Mouse (Mus musculus): Measurements from ENCODE around the gene Ap3d1.
A peak's percentile ranks its signal among the peaks of the same experiment; 100 is the strongest.

Gene Ap3d1

GRCm38 (mm10) chr10:80756967-80757366 lies 14.9 kb upstream of the Ap3d1 start:
- DNase-seq (ENCODE audit: low spot score), result peak; percentile 54

DNA sequence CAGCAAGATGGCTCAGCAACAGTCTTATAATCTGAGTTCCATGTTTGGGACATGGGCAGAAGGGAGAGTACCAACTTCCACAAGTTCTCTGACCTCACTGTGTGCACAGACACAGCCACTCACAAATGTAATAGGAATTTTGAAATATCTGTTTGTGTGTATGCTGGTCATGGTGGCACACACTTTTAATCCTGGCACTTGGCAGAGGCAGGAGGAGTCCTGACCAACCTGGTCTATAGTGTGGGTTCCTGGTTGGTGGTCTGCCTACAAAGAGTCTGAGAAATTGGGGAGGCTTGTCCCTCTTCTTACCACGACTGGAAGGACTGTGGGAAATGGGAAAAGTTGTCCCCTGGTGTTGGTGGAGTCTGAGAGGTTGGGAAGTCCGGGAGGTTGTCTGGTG lies 14.4 kb upstream of the Ap3d1 start:
- no peak for DNase-seq (ENCODE audit: low spot score)

GRCm38 (mm10) chr10:80756099-80756498 lies 14.0 kb upstream of the Ap3d1 start:
- no peak for DNase-seq (ENCODE audit: low spot score)

- no peak for DNase-seq (ENCODE audit: low spot score)
These were observed 13.4 kb upstream of the Ap3d1 start for GRCm38 (mm10) chr10:80755291-80756015.

DNA sequence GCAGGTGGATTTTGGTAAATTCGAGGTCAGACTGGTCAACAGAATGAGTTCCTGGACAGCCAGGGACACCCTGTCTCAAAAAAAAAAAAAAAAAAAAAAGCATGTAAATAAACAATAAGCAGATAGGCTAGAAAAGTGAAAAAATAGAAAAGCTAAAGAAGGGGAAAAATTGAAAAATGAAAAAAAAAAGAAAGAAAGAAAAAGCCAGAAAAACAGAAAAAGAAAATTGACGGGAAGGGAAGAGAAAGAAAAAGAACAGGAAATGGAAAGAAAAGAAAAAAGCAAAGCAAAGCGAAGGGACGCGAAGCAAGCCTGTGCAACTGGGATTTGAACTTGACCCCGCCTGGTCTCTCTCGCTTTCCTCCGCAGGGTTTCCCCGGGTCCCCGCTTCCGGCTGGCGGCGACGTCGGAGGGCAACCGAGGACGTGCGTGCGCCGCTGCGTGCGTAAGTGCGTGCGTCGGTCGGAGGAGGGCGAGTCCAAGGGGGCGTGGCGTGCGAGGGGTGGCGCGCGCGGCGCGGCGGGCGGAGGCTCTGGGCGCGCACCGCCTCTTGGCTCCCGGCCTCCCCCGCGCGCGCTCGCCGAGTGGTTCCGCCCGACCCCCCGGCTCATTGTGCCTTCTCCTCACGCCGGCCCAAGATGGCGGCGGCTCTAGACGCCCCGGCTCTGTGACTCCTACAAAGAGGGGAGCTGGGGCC lies 12.7 kb upstream of the Ap3d1 start, which contains the start of gene Dot1l:
Dot1l (plus strand) TSS at position 613 of the 697 bp plus-strand sequence.
- DNase-seq (ENCODE audit: low spot score), result peak; percentile 98

- peak; percentile 76 for DNase-seq (ENCODE audit: low spot score)
These were observed 10.1 kb upstream of the Ap3d1 start for GRCm38 (mm10) chr10:80752079-80752625.

DNA sequence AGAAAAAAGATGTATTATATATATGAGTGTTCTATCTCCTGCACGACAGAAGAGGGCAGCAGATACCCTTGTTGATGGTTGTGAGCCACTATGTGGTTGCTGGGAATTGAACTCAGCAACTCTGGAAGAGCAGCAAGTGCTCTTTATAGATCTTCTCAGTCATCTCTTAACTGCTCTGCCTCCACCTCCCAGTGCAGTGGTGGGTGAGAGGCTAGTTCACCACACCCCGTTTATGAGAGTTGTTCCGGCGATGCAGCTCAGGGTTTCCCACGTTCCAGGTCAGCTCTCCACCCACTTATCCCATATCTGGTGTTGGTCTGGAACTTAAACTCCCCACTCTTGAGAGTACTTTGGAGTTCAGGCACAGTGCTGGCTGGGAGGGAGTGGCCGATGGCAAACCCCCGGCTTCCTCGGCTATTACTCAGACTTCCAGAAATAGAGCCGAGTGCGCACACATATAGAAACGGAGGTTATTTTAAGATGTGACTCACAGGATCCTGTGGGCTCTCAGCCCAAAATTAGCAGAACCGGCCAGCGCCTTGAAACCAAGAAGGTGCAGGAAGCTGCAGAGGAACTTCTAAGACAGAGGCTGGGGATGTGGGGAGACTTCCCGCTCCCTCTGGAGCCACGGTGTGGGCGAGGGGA lies 9.2 kb upstream of the Ap3d1 start:
- no peak for DNase-seq (ENCODE audit: low spot score)

DNA sequence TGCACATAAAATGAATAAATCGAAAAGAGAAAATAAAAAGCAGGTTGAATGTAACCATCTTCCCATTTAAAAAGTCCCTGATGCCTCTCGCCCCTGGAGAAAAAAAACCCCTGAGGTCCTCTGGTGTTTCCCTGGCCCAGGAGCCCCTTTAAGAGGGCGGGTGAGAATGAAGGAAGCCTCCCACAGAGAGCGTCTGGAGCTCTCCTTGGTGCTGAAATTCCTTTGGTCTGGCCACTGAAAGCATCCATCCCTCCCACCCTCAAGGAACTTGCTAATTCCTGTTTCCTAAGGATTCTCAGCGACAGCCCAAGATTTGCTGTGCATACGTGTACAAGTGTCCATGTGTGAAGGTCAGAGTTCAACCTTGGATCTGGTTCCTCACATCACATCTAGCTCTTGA lies 6.5 kb upstream of the Ap3d1 start:
- peak; percentile 54 for DNase-seq (ENCODE audit: low spot score)

DNA sequence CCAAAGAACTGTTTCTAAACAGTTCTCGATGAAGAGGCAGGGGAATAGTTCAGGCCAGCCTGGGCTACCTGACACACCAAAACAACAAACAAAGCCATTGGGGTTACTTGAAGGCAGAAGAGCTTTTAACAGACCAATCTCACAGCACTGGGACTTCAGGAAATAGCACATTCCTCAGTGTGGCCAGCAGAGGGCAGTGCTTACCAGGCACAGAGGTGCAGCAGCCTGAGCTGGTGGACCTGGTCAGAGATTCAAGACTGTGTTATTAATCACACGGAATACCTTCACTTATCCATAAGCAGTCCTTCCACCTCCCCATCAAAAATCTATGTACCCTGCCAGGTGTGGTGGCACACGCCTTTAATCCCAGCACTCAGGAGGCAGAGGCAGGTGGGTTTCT lies 5.3 kb upstream of the Ap3d1 start:
- peak; percentile 57 for DNase-seq (ENCODE audit: low spot score)

DNA sequence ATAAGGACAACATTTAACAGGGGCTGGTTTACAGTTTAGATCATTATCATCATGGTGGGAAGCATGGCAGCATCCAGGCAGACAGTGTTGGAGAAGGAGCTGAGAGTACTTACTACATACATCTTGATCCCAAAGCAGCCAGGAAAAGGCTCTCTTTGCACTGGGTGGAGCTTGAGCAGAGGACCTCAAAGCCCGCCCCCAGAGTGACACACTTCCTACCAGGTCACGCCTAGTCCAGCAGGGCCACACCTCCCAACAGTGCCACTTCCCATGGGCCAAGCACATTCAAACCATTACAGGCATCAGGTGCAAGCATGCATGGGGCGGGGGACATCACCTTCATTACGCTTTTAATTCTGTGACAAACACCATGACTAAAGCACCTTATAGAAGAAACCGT lies 2.2 kb upstream of the Ap3d1 start:
- peak; percentile 40 for DNase-seq (ENCODE audit: low spot score)

GRCm38 (mm10) chr10:80741634-80742179 lies 357 bp downstream of the Ap3d1 start:
- DNase-seq (ENCODE audit: low spot score), result peak; percentile 56

GRCm38 (mm10) chr10:80741146-80741545 lies 918 bp downstream of the Ap3d1 start:
- peak; percentile 39 for DNase-seq (ENCODE audit: low spot score)

DNA sequence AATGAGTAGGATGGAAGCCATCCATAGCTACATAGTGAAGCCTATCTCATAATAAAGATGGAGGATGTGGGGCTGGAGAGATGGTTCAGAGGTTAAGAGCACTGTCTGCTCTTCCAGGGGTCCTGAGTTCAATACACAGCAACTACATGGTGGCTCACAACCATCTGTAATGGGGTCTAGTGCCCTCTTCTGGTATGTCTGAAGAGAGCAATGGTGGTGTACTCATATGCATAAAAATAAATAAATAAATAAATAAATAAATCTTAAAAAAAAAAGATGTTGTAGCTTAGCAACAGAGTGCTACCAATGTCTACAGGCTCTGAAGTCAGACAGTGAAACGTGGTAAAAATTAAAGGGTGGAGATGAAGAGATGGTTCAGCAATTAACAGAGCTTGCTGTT lies 3.4 kb downstream of the Ap3d1 start:
- no peak for DNase-seq (ENCODE audit: low spot score)

DNA sequence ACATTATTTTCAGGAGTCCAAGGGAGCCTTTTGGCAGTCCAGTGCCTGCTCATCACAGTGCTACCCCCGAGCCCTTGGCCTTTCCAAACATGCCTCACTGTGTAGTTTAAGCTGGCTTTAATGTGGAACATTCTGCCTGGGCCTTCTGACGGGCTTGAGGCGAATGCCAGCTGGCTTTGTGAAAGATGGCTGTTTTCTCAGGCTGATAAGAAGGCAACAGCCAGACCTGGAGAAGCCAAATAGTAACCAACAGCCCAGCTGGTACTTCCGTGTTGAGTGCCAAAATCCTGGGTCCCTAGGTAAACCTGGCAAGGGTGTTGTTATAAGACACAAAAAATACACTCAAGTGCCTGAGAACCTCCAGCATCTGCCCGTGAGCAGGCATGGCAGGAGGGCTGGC lies 5.3 kb downstream of the Ap3d1 start:
- DNase-seq (ENCODE audit: low spot score), result no peak

DNA sequence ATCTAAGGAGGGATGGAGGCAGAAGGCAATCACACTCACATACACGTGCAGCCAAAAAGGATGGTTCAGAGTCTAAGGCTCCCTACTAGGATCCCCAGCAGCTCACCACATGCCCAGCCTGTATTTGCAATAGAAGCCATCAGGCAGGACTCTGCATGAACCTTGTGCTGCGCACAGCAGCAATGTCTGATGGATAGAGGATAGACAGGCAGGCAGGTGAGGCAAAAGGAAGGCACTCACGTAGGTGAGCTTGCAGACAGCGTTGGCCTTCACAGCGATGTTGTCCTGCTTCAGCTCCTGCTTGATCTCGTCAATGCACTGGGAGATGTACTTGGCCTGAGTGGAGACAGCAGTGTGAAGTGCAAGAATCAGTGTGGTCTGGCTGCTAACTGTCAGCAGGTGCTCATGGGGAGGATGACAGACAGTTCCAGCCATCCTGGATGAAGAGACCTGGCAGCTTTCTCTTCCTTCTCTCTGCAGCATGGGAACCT lies 9.4 kb downstream of the Ap3d1 start:
- no peak for DNase-seq (ENCODE audit: low spot score)

DNA sequence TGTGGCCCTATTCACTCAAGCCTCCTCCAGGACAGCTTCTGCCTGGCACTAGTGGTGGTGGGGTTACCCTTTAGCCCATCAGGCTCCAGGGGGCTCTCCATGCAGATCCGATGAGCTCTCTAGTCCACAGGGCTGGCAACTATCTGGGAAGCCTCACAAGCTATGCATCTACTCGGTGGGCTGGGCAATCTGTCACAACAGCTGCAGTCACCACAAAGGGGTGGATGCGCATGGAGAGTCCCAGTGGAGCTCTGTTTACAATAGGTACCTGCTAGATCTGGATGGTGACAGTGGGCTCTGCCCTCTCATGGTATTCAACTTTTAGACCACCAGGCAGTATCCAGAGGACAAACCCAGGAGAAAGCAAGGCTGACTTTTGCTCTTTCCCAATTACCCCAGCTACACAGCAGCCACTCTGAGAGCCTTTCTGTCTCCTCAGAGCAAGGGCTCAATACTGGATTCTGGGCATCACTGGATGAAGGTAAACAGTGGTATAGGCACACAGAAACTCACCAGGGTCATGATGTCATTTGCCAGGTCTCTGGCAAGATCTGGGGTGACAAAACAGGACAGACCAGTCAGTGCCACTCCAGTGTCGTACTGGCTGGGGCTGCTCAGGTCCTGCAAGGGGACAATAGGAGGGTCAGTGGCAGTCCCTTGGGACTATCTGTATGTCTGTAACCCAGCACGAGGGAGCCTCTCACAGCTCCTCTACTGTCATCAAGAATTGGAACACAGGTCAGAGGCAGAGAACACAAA lies 14.5 kb downstream of the Ap3d1 start:
- no peak for DNase-seq (ENCODE audit: low spot score)

DNA sequence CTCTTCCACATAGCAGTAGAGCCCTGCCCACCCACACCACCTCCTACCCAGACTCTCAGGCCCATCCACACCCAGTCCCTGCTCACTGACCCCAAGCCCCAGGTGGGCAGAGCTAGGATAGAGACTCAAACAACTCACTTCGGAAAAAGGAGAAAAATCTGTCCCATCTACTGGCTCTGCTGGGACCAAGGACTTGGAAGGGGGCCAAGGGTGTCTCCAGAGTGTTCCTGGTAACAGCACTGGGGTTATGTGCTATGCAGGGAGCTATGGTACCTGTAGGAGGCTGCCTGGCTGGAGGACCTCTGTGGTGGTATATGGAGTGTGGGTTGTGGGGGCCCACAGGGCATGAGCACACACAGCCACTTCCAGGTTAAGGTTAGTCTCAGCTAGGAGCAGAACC lies 24.8 kb downstream of the Ap3d1 start:
- no peak for DNase-seq (ENCODE audit: low spot score)

GRCm38 (mm10) chr10:80710834-80711233 lies 31.2 kb downstream of the Ap3d1 start:
- DNase-seq (ENCODE audit: low spot score), result no peak

DNA sequence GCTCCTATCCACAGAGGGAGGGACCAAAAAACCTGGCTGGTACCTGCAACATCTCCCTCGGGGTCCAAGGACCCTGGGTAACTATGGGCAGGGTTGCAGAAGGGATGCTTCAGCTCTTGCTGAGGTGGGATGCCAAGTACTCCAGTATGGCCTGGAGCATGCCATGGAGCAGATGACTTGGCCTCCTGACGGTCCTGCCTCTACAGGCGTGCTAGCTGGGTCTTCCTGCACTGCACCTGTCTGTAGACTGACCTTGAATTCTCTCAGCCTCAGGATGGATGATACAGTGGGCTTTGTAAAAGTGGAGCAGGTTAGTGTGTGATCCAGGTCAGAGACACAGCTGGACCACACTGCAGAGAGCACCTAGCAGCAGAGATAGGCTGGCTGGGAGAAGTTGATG lies 36.6 kb downstream of the Ap3d1 start:
- no peak for DNase-seq (ENCODE audit: low spot score)

DNA sequence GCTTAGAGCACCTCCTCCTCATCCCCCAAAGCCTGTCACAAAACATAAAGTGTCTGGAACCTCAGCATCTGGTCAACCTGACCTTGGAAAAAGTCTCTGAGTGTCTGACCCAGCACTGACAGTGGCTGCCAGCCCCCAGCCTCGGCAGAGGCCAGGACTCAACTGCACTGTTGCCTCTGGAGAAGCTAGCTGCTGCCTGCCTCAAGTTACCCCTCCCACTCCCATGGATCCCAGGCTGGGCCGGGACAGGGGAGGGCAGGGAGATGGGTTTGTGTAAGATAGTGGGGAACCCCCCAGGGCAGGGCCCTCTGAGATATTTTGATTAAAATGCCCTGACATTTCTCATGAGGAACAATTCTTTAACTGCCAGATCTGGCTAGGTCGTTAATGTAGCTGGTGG lies 37.0 kb downstream of the Ap3d1 start:
- DNase-seq (ENCODE audit: low spot score), result no peak

GRCm38 (mm10) chr10:80704418-80704817 lies 37.6 kb downstream of the Ap3d1 start:
- DNase-seq (ENCODE audit: low spot score), result no peak

DNA sequence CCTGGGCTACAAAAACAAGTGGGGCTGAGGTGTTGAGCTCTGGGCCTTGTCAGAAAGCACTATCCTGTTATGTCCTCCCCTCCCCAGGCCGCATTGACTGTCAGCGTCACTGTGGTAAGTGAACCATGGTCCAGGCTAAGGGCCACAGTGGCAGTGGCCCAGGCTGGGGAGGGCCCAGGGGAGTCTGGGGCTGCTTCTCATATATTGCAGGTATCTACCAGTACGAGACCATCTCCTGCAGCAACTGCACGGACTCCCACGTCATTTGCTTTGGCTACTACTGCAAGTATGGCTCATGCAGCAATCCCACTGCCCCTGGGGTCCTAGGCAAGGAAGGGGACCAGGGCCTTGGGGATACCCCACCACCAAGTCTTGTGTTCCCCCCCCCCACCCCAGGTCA lies 38.4 kb downstream of the Ap3d1 start:
- no peak for DNase-seq (ENCODE audit: low spot score)

Data from testis, postnatal 14 days (tissue).